Mouse (Mus musculus): Measurements from ENCODE around the gene Dscam.
A peak's percentile ranks its signal among the peaks of the same experiment; 100 is the strongest.

Dscam gene

DNA sequence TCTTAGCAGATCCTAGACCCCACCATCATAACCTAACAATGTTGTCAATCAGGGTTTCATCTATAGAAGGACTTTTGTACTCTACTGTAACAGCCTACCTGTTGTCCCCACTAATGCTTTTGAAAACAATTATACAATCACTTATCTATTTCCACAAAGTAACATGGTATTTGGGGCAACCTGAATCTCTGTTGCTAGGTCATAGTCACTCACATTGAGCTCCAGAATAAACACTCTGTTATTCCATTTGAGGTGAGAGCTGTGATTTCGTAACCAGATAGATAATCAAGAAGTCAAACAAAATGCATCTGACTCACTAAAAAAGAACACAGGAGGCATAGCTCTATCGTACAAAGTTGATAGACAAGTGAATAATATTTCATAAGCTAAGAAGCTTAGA is 226.9 kb downstream of the Dscam start:
- no peak for DNase-seq (ENCODE audit: low spot score)

GRCm38 (mm10) chr16:96934795-96935194 is 235.8 kb downstream of the Dscam start:
- DNase-seq (ENCODE audit: low spot score), result no peak

- DNase-seq (ENCODE audit: low spot score), result no peak
Observed at GRCm38 (mm10) chr16:96932211-96932610, 238.3 kb downstream of the Dscam start.

GRCm38 (mm10) chr16:96931771-96932170 is 238.8 kb downstream of the Dscam start:
- no peak for DNase-seq (ENCODE audit: low spot score)

GRCm38 (mm10) chr16:96928011-96928410 is 242.5 kb downstream of the Dscam start:
- no peak for DNase-seq (ENCODE audit: low spot score)

DNA sequence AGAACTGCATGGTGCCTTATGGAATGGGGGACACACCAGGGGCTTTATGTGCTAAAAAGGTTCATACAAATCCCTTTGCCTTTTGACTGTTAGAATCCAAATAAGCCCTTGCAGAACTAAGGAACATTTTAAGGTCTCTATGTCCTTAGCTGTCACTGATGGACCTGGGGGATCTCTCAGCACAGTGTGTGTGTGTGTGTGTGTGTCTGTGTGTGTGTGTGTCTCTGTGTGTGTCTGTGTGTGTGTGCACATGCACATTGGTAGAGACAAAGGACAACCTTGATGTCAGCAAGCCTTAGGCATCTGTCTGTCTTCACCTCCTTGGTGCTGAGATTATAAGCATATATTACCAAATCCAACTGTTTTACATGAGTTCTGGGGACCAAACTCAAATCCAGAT is 243.1 kb downstream of the Dscam start:
- DNase-seq (ENCODE audit: low spot score), result no peak

GRCm38 (mm10) chr16:96926977-96927376 is 243.6 kb downstream of the Dscam start:
- DNase-seq (ENCODE audit: low spot score), result no peak

GRCm38 (mm10) chr16:96923941-96924340 is 246.6 kb downstream of the Dscam start:
- DNase-seq (ENCODE audit: low spot score), result no peak

GRCm38 (mm10) chr16:96914495-96914894 is 256.1 kb downstream of the Dscam start:
- no peak for DNase-seq (ENCODE audit: low spot score)

DNA sequence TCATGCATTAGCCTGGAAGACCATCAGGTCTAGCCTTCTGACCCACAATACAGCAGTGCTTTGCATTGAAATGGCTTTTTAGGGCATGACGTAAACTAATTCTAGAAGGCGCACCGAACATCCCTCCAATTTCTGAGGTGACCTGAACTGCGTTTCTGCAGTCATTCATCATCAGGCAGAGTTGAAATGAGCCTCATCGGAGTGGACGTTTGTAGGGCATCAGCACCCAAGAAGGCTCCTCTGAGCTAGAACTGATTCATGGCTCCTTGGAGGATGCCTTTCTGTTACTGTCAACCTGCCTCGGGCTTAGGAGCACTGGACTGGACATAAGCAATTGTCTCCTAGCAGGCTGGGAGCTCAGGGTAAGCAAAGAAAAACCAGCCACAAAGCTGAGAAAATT is 257.7 kb downstream of the Dscam start:
- DNase-seq (ENCODE audit: low spot score), result no peak

- DNase-seq (ENCODE audit: low spot score), result no peak
Observed at GRCm38 (mm10) chr16:96912103-96912502, 258.4 kb downstream of the Dscam start.

GRCm38 (mm10) chr16:96910405-96911164 is 260.0 kb downstream of the Dscam start:
- DNase-seq (ENCODE audit: low spot score), result peak; percentile 37

GRCm38 (mm10) chr16:96907818-96908217 is 262.7 kb downstream of the Dscam start:
- DNase-seq (ENCODE audit: low spot score), result no peak

- no peak for DNase-seq (ENCODE audit: low spot score)
Observed at GRCm38 (mm10) chr16:96907081-96907480, 263.5 kb downstream of the Dscam start.

GRCm38 (mm10) chr16:96906630-96907029 is 263.9 kb downstream of the Dscam start:
- no peak for DNase-seq (ENCODE audit: low spot score)

DNA sequence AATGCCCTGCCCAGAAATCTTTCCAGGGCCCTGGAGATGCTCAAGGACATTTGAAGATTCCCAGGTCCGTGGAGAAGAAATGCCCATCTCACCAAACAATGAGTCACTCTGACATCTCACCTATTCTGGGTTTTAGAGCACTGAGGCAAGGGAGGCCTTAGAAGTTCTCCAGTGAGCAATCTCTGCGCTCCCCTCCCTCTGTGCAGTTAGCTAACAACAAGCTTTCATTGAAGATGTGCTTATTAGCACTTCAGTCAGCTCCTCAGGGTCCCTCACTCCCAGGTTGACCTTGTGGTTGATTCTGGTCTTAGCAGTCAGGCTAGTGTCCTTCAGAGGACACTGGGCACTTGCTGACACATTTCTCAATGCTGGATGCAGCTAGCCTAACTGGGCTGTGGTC is 265.8 kb downstream of the Dscam start:
- DNase-seq (ENCODE audit: low spot score), result no peak

DNA sequence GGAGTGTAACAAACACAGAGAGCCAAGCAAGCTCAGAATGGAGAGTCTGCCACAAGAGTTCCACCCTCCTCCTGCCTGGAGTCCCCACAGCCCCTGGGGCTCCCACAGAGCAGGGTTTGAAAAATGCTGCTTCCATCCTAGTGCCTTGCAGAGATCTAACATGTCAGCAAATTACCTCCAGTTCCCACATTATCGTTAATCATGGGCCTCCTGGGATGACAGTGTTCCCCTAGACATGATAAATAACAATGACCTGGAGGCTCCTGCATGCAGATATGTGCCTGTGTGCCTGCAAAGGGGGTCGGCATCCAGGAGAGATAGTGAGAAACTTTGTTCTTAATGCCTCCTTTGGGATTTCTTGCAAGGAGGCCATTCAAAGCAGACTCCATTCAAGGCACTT is 266.2 kb downstream of the Dscam start:
- peak; percentile 64 for DNase-seq (ENCODE audit: low spot score)

GRCm38 (mm10) chr16:96902596-96902995 is 268.0 kb downstream of the Dscam start:
- no peak for DNase-seq (ENCODE audit: low spot score)

DNA sequence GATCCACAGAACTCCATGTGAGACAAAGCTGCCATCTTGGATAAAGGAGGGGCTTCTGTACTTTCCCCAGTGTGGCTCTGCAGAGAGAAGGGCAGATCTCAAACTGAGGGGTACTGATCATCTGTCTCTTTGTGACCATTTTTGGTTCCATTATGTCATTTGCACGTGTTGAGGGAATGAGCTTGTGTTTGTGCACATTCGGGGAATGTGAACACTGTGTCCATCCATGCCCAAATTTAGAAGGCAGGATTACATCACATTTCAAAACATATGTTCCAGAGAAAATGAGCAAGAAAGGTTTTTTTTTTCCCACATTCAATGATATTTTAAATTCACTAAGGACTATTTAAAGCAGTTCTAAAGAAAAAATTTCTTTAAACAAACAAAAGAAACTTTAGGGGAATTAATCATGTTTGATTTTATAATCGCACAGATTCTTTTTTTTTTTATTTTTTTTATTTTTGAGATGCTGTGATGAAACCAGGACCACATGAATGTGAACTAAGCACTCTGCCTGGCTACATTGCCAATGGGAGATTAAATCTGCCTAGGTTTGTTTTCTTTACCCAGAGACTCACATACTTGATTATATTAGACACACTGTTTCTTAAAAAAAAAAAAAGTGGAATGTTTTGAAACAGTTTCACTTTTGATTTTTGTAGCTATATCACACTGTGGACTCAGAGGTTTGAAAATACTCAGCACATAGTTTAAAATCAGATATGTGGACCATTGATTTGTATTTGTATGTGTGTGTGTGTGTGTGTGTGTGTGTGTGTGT is 269.1 kb downstream of the Dscam start:
- DNase-seq (ENCODE audit: low spot score), result peak; percentile 57

DNA sequence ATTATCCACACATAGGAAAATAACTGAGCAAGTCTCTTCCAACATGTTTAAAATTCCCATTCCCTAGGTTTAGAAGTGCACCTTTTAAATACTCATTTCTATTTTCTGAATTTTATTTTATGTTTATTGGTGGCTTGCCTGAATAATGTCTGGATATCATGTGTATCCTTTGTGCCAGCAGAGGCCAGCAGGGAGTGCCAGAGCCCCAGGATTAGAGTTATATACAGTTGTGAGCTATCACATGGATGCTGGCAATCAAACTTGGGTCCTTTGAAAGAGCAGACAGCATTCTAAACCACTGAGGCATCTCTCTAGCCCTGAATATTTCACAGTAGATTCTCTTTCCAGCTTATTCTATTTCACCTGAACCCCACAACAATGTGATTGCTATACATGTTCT is 271.2 kb downstream of the Dscam start:
- DNase-seq (ENCODE audit: low spot score), result no peak

DNA sequence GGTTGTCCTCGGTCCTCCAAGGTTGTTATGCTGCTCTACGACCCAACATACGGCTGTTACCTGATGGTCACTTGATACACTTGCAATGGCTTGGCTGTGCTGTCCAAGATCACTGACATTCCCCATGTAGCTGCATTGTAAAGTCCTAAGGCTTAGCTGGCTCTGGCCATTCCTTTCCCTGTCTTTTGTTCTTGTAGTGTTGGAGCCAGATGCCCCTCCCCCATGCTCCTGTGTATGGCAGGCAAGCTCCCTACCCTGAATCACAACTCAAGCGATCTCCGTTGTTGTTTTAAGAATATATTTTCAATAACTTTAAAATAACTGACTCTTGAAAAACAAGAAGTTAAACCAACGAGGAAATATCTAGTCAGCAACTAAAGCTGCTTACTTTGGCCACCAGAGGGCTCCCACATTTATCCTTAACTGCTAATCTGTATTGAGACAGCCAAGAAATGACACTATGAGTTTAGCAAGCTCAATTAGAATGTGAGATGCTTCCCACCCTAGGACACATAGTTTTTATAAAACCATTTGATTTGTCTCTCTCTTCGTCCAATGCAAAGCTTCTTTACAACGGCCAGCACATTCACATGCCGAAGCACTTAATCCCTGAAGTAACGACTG is 273.9 kb downstream of the Dscam start:
- peak; percentile 57 for DNase-seq (ENCODE audit: low spot score)

DNA sequence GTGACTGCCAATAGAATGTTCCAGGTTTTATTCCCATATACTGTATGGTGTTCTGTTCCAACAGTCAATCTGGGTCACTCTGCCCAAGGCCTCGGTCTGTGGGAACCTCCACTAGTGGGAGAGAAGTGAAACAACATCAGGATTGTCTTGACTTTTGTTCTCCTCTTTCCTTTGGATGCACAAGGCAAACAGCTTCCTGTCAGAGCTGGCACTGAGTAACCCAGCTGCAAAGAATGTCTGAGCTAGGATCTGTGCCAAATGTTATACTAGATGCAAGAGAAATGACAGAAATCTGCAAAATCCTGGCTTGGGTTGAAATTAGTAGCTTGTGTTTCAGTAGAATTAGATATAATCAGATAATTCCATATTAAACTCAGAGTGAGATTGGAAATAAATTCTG is 282.5 kb downstream of the Dscam start:
- DNase-seq (ENCODE audit: low spot score), result peak; percentile 17

GRCm38 (mm10) chr16:96885817-96886216 is 284.7 kb downstream of the Dscam start:
- peak; percentile 30 for DNase-seq (ENCODE audit: low spot score)

Measured in MN1 (cell line).